Mouse (Mus musculus): ENCODE measurements around the gene Tcp11l2. TPM values are rescaled to one million over a fixed set of nuclear protein-coding genes. Genes with fewer than 3 reads are reported as not detected.

Tcp11l2 gene
- polyA plus RNA-seq, 1 experiment from 2014 or later, result 11.5 TPM

- Histone ChIP-seq H3K4me1 (replicated peaks; ENCODE audit: control insufficient read depth, insufficient read depth, low read length) (no peaks in the 10 kb centered on the region), H3K27ac (ENCODE audit: low read depth, low read length) (no peak overlapping the region), H3K9me3 (ENCODE audit: control insufficient read depth, low read length) (no peaks in the 10 kb centered on the region), H3K36me3 (ENCODE audit: control insufficient read depth, insufficient read depth, low read length) (no peaks in the 10 kb centered on the region), H3K9ac (ENCODE audit: low read depth, low read length) (no peak overlapping the region), H3K27me3 (ENCODE audit: control insufficient read depth, insufficient read depth, low read length) (no peaks in the 10 kb centered on the region), H3K4me3 (ENCODE audit: low read depth, low read length) (no peak overlapping the region), H3K4me2 (replicated peaks; ENCODE audit: low read depth, low read length) (no peak overlapping the region)
- 77% methylated on average over 11 of the region's 11 CpGs for WGBS
- no peak for DNase-seq (ENCODE audit: low spot score)
- no peak for ATAC-seq (ENCODE audit: low FRiP score)
Observed at GRCm38 (mm10) chr10:84584451-84585293, 8.2 kb downstream of the Tcp11l2 start.

- Histone ChIP-seq H3K9me3 (ENCODE audit: control insufficient read depth, low read length) (no peaks in the 10 kb centered on the region), H3K4me1 (replicated peaks; ENCODE audit: control insufficient read depth, insufficient read depth, low read length) (no peaks in the 10 kb centered on the region), H3K27me3 (ENCODE audit: control insufficient read depth, insufficient read depth, low read length) (no peaks in the 10 kb centered on the region), H3K4me3 (ENCODE audit: low read depth, low read length) (no peak overlapping the region), H3K27ac (ENCODE audit: low read depth, low read length) (no peak overlapping the region), H3K4me2 (replicated peaks; ENCODE audit: low read depth, low read length) (no peak overlapping the region), H3K36me3 (ENCODE audit: control insufficient read depth, insufficient read depth, low read length) (no peaks in the 10 kb centered on the region), H3K9ac (ENCODE audit: low read depth, low read length) (no peak overlapping the region)
- ATAC-seq (ENCODE audit: low FRiP score) (no peak), DNase-seq (ENCODE audit: low spot score) (no peak)
- WGBS, result 85% methylated on average over 2 of the region's 2 CpGs
Observed at GRCm38 (mm10) chr10:84585294-84585650, 8.8 kb downstream of the Tcp11l2 start.

GRCm38 (mm10) chr10:84590956-84591355, 14.5 kb downstream of the Tcp11l2 start:
- Histone ChIP-seq H3K4me2 (replicated peaks; ENCODE audit: low read depth, low read length) (no peak overlapping the region), H3K9me3 (ENCODE audit: control insufficient read depth, low read length) (no peaks in the 10 kb centered on the region), H3K36me3 (ENCODE audit: control insufficient read depth, insufficient read depth, low read length) (no peaks in the 10 kb centered on the region), H3K4me1 (replicated peaks; ENCODE audit: control insufficient read depth, insufficient read depth, low read length) (no peaks in the 10 kb centered on the region), H3K27ac (ENCODE audit: low read depth, low read length) (no peak overlapping the region), H3K9ac (ENCODE audit: low read depth, low read length) (no peak overlapping the region), H3K4me3 (ENCODE audit: low read depth, low read length) (no peak overlapping the region), H3K27me3 (ENCODE audit: control insufficient read depth, insufficient read depth, low read length) (no peaks in the 10 kb centered on the region)
- 80% methylated on average over 14 of the region's 14 CpGs for WGBS
- no peak for ATAC-seq (ENCODE audit: low FRiP score)
- no peak for DNase-seq (ENCODE audit: low spot score)

DNA sequence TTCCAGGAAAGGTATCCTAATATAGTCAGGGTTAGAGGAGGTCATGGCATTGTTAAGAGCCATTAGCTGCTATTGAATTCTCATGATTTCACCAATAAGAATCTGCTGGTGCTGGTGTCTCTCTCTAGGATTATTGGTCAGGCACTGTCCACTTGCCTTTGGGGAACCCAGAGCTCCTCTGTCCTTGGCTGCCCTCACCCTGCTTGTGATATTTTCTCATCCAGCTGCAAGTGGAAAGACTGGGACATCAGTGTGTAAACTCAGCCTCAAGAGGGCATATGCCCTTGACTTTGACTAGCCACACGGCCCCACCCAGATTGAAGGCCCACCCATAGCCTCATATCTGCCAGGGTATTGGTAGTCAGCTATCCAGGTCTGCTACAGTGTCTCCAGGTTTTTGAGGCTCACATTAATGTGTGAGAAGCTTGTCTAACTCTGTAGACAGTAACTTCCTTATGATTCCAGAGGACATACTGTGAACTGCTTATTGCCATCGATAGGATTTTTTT, 15.3 kb downstream of the Tcp11l2 start:
- no peaks in the 10 kb centered on the region for H3K27me3 ChIP-seq (ENCODE audit: control insufficient read depth, insufficient read depth, low read length)
- ATAC-seq (ENCODE audit: low FRiP score), result no peak
- 94% methylated on average over 2 of the region's 2 CpGs for WGBS
- H3K36me3 ChIP-seq (ENCODE audit: control insufficient read depth, insufficient read depth, low read length), result no peaks in the 10 kb centered on the region
- DNase-seq (ENCODE audit: low spot score), result no peak
- no peak overlapping the region for H3K27ac ChIP-seq (ENCODE audit: low read depth, low read length)
- no peak overlapping the region for H3K9ac ChIP-seq (ENCODE audit: low read depth, low read length)
- H3K9me3 ChIP-seq (ENCODE audit: control insufficient read depth, low read length), result no peaks in the 10 kb centered on the region
- no peak overlapping the region for H3K4me3 ChIP-seq (ENCODE audit: low read depth, low read length)
- no peaks in the 10 kb centered on the region for H3K4me1 ChIP-seq (replicated peaks; ENCODE audit: control insufficient read depth, insufficient read depth, low read length)
- H3K4me2 ChIP-seq (replicated peaks; ENCODE audit: low read depth, low read length), result no peak overlapping the region

GRCm38 (mm10) chr10:84592745-84593144, 16.3 kb downstream of the Tcp11l2 start:
- WGBS, result 64% methylated on average over 3 of the region's 3 CpGs
- ATAC-seq (ENCODE audit: low FRiP score), result no peak

GRCm38 (mm10) chr10:84597127-84597785, 20.8 kb downstream of the Tcp11l2 start:
- WGBS, result 72% methylated on average over 3 of the region's 3 CpGs
- Histone ChIP-seq H3K4me1 (replicated peaks; ENCODE audit: control insufficient read depth, insufficient read depth, low read length) (no peaks in the 10 kb centered on the region), H3K9me3 (ENCODE audit: control insufficient read depth, low read length) (no peaks in the 10 kb centered on the region), H3K4me3 (ENCODE audit: low read depth, low read length) (no peak overlapping the region), H3K36me3 (ENCODE audit: control insufficient read depth, insufficient read depth, low read length) (no peaks in the 10 kb centered on the region), H3K4me2 (replicated peaks; ENCODE audit: low read depth, low read length) (no peak overlapping the region), H3K9ac (ENCODE audit: low read depth, low read length) (no peak overlapping the region), H3K27ac (ENCODE audit: low read depth, low read length) (no peak overlapping the region), H3K27me3 (ENCODE audit: control insufficient read depth, insufficient read depth, low read length) (no peaks in the 10 kb centered on the region)
- DNase-seq (ENCODE audit: low spot score) (no peak), ATAC-seq (ENCODE audit: low FRiP score) (no peak)

More at GRCm38 (mm10) chr10:84592745-84593144, 16.3 kb downstream of the Tcp11l2 start:
- H3K9me3 ChIP-seq (ENCODE audit: control insufficient read depth, low read length), result no peaks in the 10 kb centered on the region
- H3K4me1 ChIP-seq (replicated peaks; ENCODE audit: control insufficient read depth, insufficient read depth, low read length), result no peaks in the 10 kb centered on the region
- H3K4me2 ChIP-seq (replicated peaks; ENCODE audit: low read depth, low read length), result no peak overlapping the region
- no peaks in the 10 kb centered on the region for H3K36me3 ChIP-seq (ENCODE audit: control insufficient read depth, insufficient read depth, low read length)
- H3K27me3 ChIP-seq (ENCODE audit: control insufficient read depth, insufficient read depth, low read length), result no peaks in the 10 kb centered on the region
- DNase-seq (ENCODE audit: low spot score), result no peak
- no peak overlapping the region for H3K27ac ChIP-seq (ENCODE audit: low read depth, low read length)
- no peak overlapping the region for H3K4me3 ChIP-seq (ENCODE audit: low read depth, low read length)
- H3K9ac ChIP-seq (ENCODE audit: low read depth, low read length), result no peak overlapping the region

DNA sequence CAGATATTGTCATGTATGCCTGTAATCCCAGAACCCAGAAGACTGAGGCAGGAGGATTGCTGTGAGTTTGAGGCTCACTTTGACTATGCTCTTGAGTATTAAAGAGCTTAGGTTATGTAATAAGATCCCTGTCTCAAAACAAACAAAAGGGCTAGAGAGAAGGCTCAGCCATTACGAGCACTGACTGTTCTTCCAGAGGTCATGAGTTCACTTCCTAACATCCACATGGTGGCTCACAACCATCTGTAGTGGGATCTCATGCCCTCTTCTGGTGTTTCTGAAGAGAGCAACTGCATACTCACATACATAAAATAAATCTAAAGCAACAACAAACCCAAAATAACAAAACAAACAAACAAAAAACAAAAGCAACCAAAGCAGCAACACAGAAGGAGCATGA, 21.7 kb downstream of the Tcp11l2 start:
- WGBS, result 31% methylated on average over 1 of the region's 1 CpGs
- H3K27me3 ChIP-seq (ENCODE audit: control insufficient read depth, insufficient read depth, low read length), result no peaks in the 10 kb centered on the region
- H3K4me1 ChIP-seq (replicated peaks; ENCODE audit: control insufficient read depth, insufficient read depth, low read length), result no peaks in the 10 kb centered on the region
- H3K9me3 ChIP-seq (ENCODE audit: control insufficient read depth, low read length), result no peaks in the 10 kb centered on the region
- no peaks in the 10 kb centered on the region for H3K36me3 ChIP-seq (ENCODE audit: control insufficient read depth, insufficient read depth, low read length)
- DNase-seq (ENCODE audit: low spot score), result no peak
- no peak overlapping the region for H3K4me2 ChIP-seq (replicated peaks; ENCODE audit: low read depth, low read length)
- no peak for ATAC-seq (ENCODE audit: low FRiP score)
- H3K9ac ChIP-seq (ENCODE audit: low read depth, low read length), result no peak overlapping the region
- H3K4me3 ChIP-seq (ENCODE audit: low read depth, low read length), result no peak overlapping the region
- no peak overlapping the region for H3K27ac ChIP-seq (ENCODE audit: low read depth, low read length)

- Histone ChIP-seq H3K4me1 (replicated peaks; ENCODE audit: control insufficient read depth, insufficient read depth, low read length) (no peaks in the 10 kb centered on the region), H3K27me3 (ENCODE audit: control insufficient read depth, insufficient read depth, low read length) (no peaks in the 10 kb centered on the region), H3K27ac (ENCODE audit: low read depth, low read length) (no peak overlapping the region), H3K4me3 (ENCODE audit: low read depth, low read length) (no peak overlapping the region), H3K9ac (ENCODE audit: low read depth, low read length) (no peak overlapping the region), H3K4me2 (replicated peaks; ENCODE audit: low read depth, low read length) (no peak overlapping the region), H3K36me3 (ENCODE audit: control insufficient read depth, insufficient read depth, low read length) (no peaks in the 10 kb centered on the region), H3K9me3 (ENCODE audit: control insufficient read depth, low read length) (no peaks in the 10 kb centered on the region)
- ATAC-seq (ENCODE audit: low FRiP score) (no peak), DNase-seq (ENCODE audit: low spot score) (no peak)
- 87% methylated on average over 6 of the region's 6 CpGs for WGBS
Observed at GRCm38 (mm10) chr10:84600136-84600535, 23.7 kb downstream of the Tcp11l2 start.

DNA sequence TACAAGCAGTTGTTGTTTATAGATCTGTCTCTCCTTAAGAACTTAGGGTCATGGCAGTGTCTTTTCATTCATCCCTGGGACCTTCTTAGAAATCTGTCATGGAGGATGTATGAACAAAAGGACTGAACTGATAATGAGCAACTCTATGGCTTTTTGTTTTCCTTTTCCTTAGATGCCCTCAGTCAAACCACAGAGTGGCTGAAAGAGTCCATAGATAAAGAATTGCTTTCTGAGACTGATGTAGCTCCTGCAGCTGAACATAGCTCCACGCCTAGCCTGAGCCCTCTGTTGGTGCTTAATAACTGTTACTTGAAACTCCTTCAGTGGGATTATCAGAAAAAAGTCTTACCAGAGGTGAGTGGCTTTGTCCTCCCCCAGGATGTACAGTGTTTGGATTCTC, 27.9 kb downstream of the Tcp11l2 start:
- no peak overlapping the region for H3K9ac ChIP-seq (ENCODE audit: low read depth, low read length)
- H3K4me3 ChIP-seq (ENCODE audit: low read depth, low read length), result no peak overlapping the region
- no peak overlapping the region for H3K4me2 ChIP-seq (replicated peaks; ENCODE audit: low read depth, low read length)
- no peak overlapping the region for H3K27ac ChIP-seq (ENCODE audit: low read depth, low read length)
- H3K36me3 ChIP-seq (ENCODE audit: control insufficient read depth, insufficient read depth, low read length), result no peaks in the 10 kb centered on the region
- no peaks in the 10 kb centered on the region for H3K4me1 ChIP-seq (replicated peaks; ENCODE audit: control insufficient read depth, insufficient read depth, low read length)
- 51% methylated on average over 1 of the region's 1 CpGs for WGBS
- no peaks in the 10 kb centered on the region for H3K9me3 ChIP-seq (ENCODE audit: control insufficient read depth, low read length)
- DNase-seq (ENCODE audit: low spot score), result no peak
- no peak for ATAC-seq (ENCODE audit: low FRiP score)
- no peaks in the 10 kb centered on the region for H3K27me3 ChIP-seq (ENCODE audit: control insufficient read depth, insufficient read depth, low read length)

Measured in hindbrain, embryonic 11.5 days (tissue).